Mouse (Mus musculus): ENCODE results near the gene Tet3.

- no peak for TF ChIP-seq TAL1 (IDR thresholded peaks at IDR 0.05; ENCODE audit: low read length)
- TF ChIP-seq GATA1 (IDR thresholded peaks at IDR 0.05; ENCODE audit: low read length) = no peak
Measured at GRCm38 (mm10) chr6:83485854-83486253, 27.0 kb upstream of the Tet3 start.
